Mouse (Mus musculus) small intestine, adult 2 months (tissue): ENCODE results near the gene Havcr1.

ENCODE experiments used
- CTCF ChIP-seq: fragments of 200-500 bp; IDR thresholded peaks from 2 replicates; pipeline ENCODE4 v1.5.1; 2012; ENCODE audit warnings: low read depth, mild to moderate bottlenecking, control low read depth, inconsistent platforms, low read length, moderate library complexity, mixed read lengths; ENCODE audit not compliant: insufficient replicate concordance, insufficient read length; ENCODE audit errors: extremely low read depth
- POLR2A ChIP-seq: fragments of 200-500 bp; IDR thresholded peaks from 2 replicates; pipeline ENCODE4 v1.6.1; 2012; ENCODE audit warnings: low read depth, mild to moderate bottlenecking, control low read depth, inconsistent platforms, low read length, moderate library complexity

DNA sequence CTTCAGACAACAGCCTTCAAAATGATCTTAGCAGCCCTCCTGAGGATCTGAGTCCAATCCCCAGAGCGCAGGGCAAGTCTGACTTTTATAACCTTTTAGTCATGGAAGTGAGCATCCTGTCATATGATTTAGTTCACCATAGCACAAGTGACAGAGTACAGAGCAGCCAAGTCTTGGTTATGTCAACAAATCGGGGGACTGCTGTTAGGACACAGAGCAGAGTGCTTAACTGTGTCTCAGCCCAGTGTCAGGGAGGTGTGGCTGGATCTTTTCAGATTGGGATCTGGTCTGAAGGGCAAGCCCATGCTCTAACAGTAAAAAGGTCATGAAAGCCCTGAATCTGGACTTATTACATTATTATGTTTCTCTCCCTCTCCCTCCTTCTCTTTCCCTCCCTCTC lies 18.8 kb downstream of the Havcr1 start:
- TF ChIP-seq CTCF = no peak
- no peak for TF ChIP-seq POLR2A
